Mouse (Mus musculus) limb, embryonic 11.5 days (tissue): Measurements from ENCODE around the gene Olfr1079. TPM values are rescaled to one million over a fixed set of nuclear protein-coding genes. Genes with fewer than 3 reads are reported as not detected.
"Not testable (repeated sequence)": the region's sequence is repeated elsewhere in the genome, so short reads cannot be mapped to it uniquely, and the experiment has no call there.

Experiments
- ATAC-seq: fragments of 200-750 bp; cut with Nextera tagmentation; 2 replicates; pipeline ENCODE4 v1.8.0; 2017; ENCODE audit warnings: low read depth; ENCODE audit not compliant: insufficient number of reproducible peaks, low FRiP score, low TSS enrichment
- DNase-seq: peaks from one replicate; pipeline ENCODE4 v3.0.0-alpha.2; 2015; ENCODE audit warnings: low spot score
- H3K27ac ChIP-seq: fragments of 300-500 bp; sonication (generic); replicated peaks from 2 replicates; pipeline ENCODE4 v1.5.1; 2014; ENCODE audit warnings: low read depth, mild to moderate bottlenecking, low read length
- H3K27me3 ChIP-seq: fragments of 300-500 bp; sonication (generic); 2 replicates; pipeline ENCODE4 v1.6.1; 2014; ENCODE audit warnings: mild to moderate bottlenecking, low read length, mixed read lengths; ENCODE audit not compliant: control insufficient read depth, insufficient read depth
- H3K36me3 ChIP-seq: fragments of 300-500 bp; sonication (generic); 2 replicates; pipeline ENCODE4 v1.6.1; 2014; ENCODE audit warnings: mild to moderate bottlenecking, low read length, moderate library complexity, mixed read lengths; ENCODE audit not compliant: control insufficient read depth, insufficient read depth
- H3K4me1 ChIP-seq: fragments of 300-500 bp; sonication (generic); 2 replicates; pipeline ENCODE4 v1.6.1; 2014; ENCODE audit warnings: low read length, mixed read lengths; ENCODE audit not compliant: control insufficient read depth, insufficient read depth
- H3K4me2 ChIP-seq: fragments of 300-500 bp; sonication (generic); 2 replicates; pipeline ENCODE4 v1.6.1; 2014; ENCODE audit warnings: low read depth, mild to moderate bottlenecking, moderate library complexity; ENCODE audit not compliant: severe bottlenecking
- H3K4me3 ChIP-seq: fragments of 300-500 bp; sonication (generic); 2 replicates; pipeline ENCODE4 v1.5.1; 2014; ENCODE audit warnings: low read depth, low read length
- H3K9ac ChIP-seq: fragments of 300-500 bp; sonication (generic); 2 replicates; pipeline ENCODE4 v1.6.1; 2014; ENCODE audit warnings: mild to moderate bottlenecking, low read length
- H3K9me3 ChIP-seq: fragments of 300-500 bp; sonication (generic); 2 replicates; pipeline ENCODE4 v1.6.1; 2016; ENCODE audit warnings: low read length; ENCODE audit not compliant: control insufficient read depth
- WGBS: fragments of 180-500 bp; shearing (Covaris S2); extraction: QIAGEN DNeasy Blood & Tissue Kit; methylation state at CpG from one replicate; pipeline ENCODE4 v1.1.7; 2014; 5-methylcytosine and 5-hydroxymethylcytosine counted together
- polyA plus RNA-seq: library from polyadenylated mRNA; unstranded; fragments of >200 nt; fragmentation: Nextera tagmentation; extraction: Ambion mirVana; gene quantifications from 2 replicates; pipeline ENCODE4 v1.2.1, GENCODE M21; 2014

The Olfr1079 gene
- not detected in 2 replicates for polyA plus RNA-seq

- H3K36me3 ChIP-seq: no peaks in the 10 kb centered on the region
- no peak within 1 kb of the TSS for H3K4me2 ChIP-seq
- DNase-seq (no peak), ATAC-seq (no peak)
- H3K9ac ChIP-seq: no peak within 1 kb of the TSS
- no peaks in the 10 kb centered on the region for H3K27me3 ChIP-seq
- H3K4me1 ChIP-seq: no peaks in the 10 kb centered on the region
- no peak within 1 kb of the TSS for H3K4me3 ChIP-seq
- H3K27ac ChIP-seq: no peak within 1 kb of the TSS
- WGBS: 82% methylated on average over 1 of the region's 1 CpGs
- no peaks in the 10 kb centered on the region for H3K9me3 ChIP-seq
These were observed at the start of gene Olfr1079 for GRCm38 (mm10) chr2:86542380-86542779. TSS of gene Olfr1079 (minus strand) at chr2:86542480.

DNA sequence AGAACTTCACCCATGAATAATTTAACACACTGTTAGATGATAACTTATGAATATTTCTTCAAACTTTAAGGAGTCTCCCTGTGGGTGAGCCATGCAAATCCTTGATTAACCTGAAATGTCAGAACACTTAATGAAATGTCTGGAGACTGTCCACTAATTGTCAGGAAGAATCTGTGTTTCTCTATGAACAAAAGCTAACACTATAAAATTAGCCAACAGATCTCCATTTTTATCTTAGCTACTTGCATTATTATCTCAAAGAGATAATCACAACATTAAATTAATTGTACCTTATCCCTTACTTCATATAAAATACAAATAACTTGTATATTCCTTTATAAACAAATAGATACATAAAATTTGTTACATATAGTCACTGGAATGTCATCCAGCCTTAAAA, 15.9 kb upstream of the Olfr1079 start, which contains the start of gene Olfr1080:
Gene Olfr1080 (minus strand): TSS at position 101 of the 400 bp plus-strand sequence.
- H3K36me3 ChIP-seq, H3K27me3 ChIP-seq, H3K4me1 ChIP-seq, ATAC-seq, H3K4me2 ChIP-seq, DNase-seq, H3K9ac ChIP-seq, H3K9me3 ChIP-seq, H3K4me3 ChIP-seq, H3K27ac ChIP-seq: not testable (repeated sequence)

- DNase-seq (no peak), ATAC-seq (no peak)
- no peaks in the 10 kb centered on the region for H3K4me1 ChIP-seq
- H3K9ac ChIP-seq: no peak overlapping the region
- no peaks in the 10 kb centered on the region for H3K36me3 ChIP-seq
- no peaks in the 10 kb centered on the region for H3K9me3 ChIP-seq
- no peaks in the 10 kb centered on the region for H3K27me3 ChIP-seq
- H3K27ac ChIP-seq: no peak overlapping the region
- no peak overlapping the region for H3K4me2 ChIP-seq
- 74% methylated on average over 1 of the region's 1 CpGs for WGBS
- no peak overlapping the region for H3K4me3 ChIP-seq
These were observed 11.3 kb downstream of the Olfr1079 start for GRCm38 (mm10) chr2:86530991-86531390.

- Histone ChIP-seq H3K27ac (no peak within 1 kb of the TSS), H3K9me3 (no peaks in the 10 kb centered on the region), H3K4me2 (no peak within 1 kb of the TSS), H3K4me1 (no peaks in the 10 kb centered on the region), H3K36me3 (no peaks in the 10 kb centered on the region), H3K27me3 (no peaks in the 10 kb centered on the region), H3K4me3 (no peak within 1 kb of the TSS), H3K9ac (no peak within 1 kb of the TSS)
- WGBS: 93% methylated on average over 1 of the region's 1 CpGs
- DNase-seq (no peak), ATAC-seq (no peak)
These were observed 34.1 kb downstream of the Olfr1079 start, which contains the start of gene Olfr1076 for GRCm38 (mm10) chr2:86508161-86508560. TSS of gene Olfr1076 (plus strand) at chr2:86508461.

- 43% methylated on average over 1 of the region's 1 CpGs for WGBS
- H3K36me3 ChIP-seq: no peaks in the 10 kb centered on the region
- no peaks in the 10 kb centered on the region for H3K4me1 ChIP-seq
- ATAC-seq (no peak), DNase-seq (no peak)
- no peak within 1 kb of the TSS for H3K4me2 ChIP-seq
- H3K27me3 ChIP-seq: no peaks in the 10 kb centered on the region
- no peaks in the 10 kb centered on the region for H3K9me3 ChIP-seq
- H3K27ac ChIP-seq: no peak within 1 kb of the TSS
- H3K4me3 ChIP-seq: no peak within 1 kb of the TSS
- no peak within 1 kb of the TSS for H3K9ac ChIP-seq
These were observed 55.0 kb downstream of the Olfr1079 start, which contains the start of gene Olfr228 for GRCm38 (mm10) chr2:86487286-86487685. TSS of gene Olfr228 (minus strand) at chr2:86487386.

Other genes with a start within 250 kb of the Olfr1079 start
- gene Olfr1053, start 227.2 kb downstream of the Olfr1079 start, polyA plus RNA-seq: not detected in 2 replicates
- not detected in 2 replicates for gene Olfr1054, start 207.0 kb downstream of the Olfr1079 start, polyA plus RNA-seq
- gene Olfr1055, start 192.2 kb downstream of the Olfr1079 start, polyA plus RNA-seq: not detected in 2 replicates
- gene Olfr1056, start 180.0 kb downstream of the Olfr1079 start, polyA plus RNA-seq: not detected in 2 replicates
- gene Olfr1057, start 164.1 kb downstream of the Olfr1079 start, polyA plus RNA-seq: not detected in 2 replicates
- not detected in 2 replicates for gene Olfr1058, start 153.9 kb downstream of the Olfr1079 start, polyA plus RNA-seq
- gene Olfr1061, start 128.4 kb downstream of the Olfr1079 start, polyA plus RNA-seq: not detected in 2 replicates
- gene Olfr1062, start 115.7 kb downstream of the Olfr1079 start, polyA plus RNA-seq: not detected in 2 replicates
- gene Olfr1065, start 91.9 kb downstream of the Olfr1079 start, polyA plus RNA-seq: not detected in 2 replicates
- not detected in 2 replicates for gene Olfr1066, start 86.2 kb downstream of the Olfr1079 start, polyA plus RNA-seq
- gene Olfr228, start 55.1 kb downstream of the Olfr1079 start, polyA plus RNA-seq: not detected in 2 replicates
- gene Olfr1076, start 34.0 kb downstream of the Olfr1079 start, polyA plus RNA-seq: not detected in 2 replicates
- not detected in 2 replicates for gene Olfr1080, start 15.8 kb upstream of the Olfr1079 start, polyA plus RNA-seq
- not detected in 2 replicates for gene Olfr1082, start 56.5 kb upstream of the Olfr1079 start, polyA plus RNA-seq
- not detected in 2 replicates for gene Olfr1084, start 97.2 kb upstream of the Olfr1079 start, polyA plus RNA-seq
- gene Olfr1085, start 119.5 kb upstream of the Olfr1079 start, polyA plus RNA-seq: not detected in 2 replicates
- gene Olfr1086, start 137.6 kb upstream of the Olfr1079 start, polyA plus RNA-seq: not detected in 2 replicates
- gene Olfr1087, start 155.9 kb upstream of the Olfr1079 start, polyA plus RNA-seq: not detected in 2 replicates
- not detected in 2 replicates for gene Olfr1089, start 191.2 kb upstream of the Olfr1079 start, polyA plus RNA-seq
- gene Olfr1090, start 216.5 kb upstream of the Olfr1079 start, polyA plus RNA-seq: not detected in 2 replicates
- gene Olfr1093, start 240.0 kb upstream of the Olfr1079 start, polyA plus RNA-seq: not detected in 2 replicates